Mouse (Mus musculus) right cerebral cortex, postnatal 4 days (tissue): ENCODE data around the gene Pkp3.

Source experiments
- DNase-seq: peaks from one replicate; pipeline ENCODE4 v3.0.0-alpha.2; 2022

Gene Pkp3

GRCm38 (mm10) chr7:141094487-141095205, 16.6 kb downstream of the Pkp3 start:
- DNase-seq = no peak

- DNase-seq = no peak
Measured at GRCm38 (mm10) chr7:141096021-141096420, 18.0 kb downstream of the Pkp3 start.

- no peak for DNase-seq
Measured at GRCm38 (mm10) chr7:141096649-141097056, 18.6 kb downstream of the Pkp3 start.

GRCm38 (mm10) chr7:141097177-141097576, 19.2 kb downstream of the Pkp3 start:
- DNase-seq = no peak

- DNase-seq = peak; percentile 52
Measured at GRCm38 (mm10) chr7:141099911-141100691, 22.1 kb downstream of the Pkp3 start, which contains the start of gene Sigirr. Sigirr (minus strand) TSS chr7:141100572.

- no peak for DNase-seq
Measured at GRCm38 (mm10) chr7:141103161-141103560, 25.1 kb downstream of the Pkp3 start.

GRCm38 (mm10) chr7:141115874-141116273, 37.9 kb downstream of the Pkp3 start:
- DNase-seq = no peak

- no peak for DNase-seq
Measured at GRCm38 (mm10) chr7:141117636-141118035, 39.6 kb downstream of the Pkp3 start, which contains the start of gene Ano9. Ano9 (minus strand) TSS chr7:141117806.

GRCm38 (mm10) chr7:141119487-141119886, 41.5 kb downstream of the Pkp3 start:
- no peak for DNase-seq

- no peak for DNase-seq
Measured at GRCm38 (mm10) chr7:141120605-141121004, 42.6 kb downstream of the Pkp3 start.

GRCm38 (mm10) chr7:141121051-141121531, 43.1 kb downstream of the Pkp3 start:
- no peak for DNase-seq

- DNase-seq = no peak
Measured at GRCm38 (mm10) chr7:141122245-141122644, 44.2 kb downstream of the Pkp3 start, which contains the start of gene Ptdss2. Ptdss2 (plus strand) TSS chr7:141122382.

GRCm38 (mm10) chr7:141122689-141123516, 44.9 kb downstream of the Pkp3 start:
- peak; percentile 72 for DNase-seq

GRCm38 (mm10) chr7:141123517-141123856, 45.5 kb downstream of the Pkp3 start:
- DNase-seq = no peak

GRCm38 (mm10) chr7:141131024-141131820, 53.2 kb downstream of the Pkp3 start:
- peak; percentile 85 for DNase-seq

- DNase-seq = no peak
Measured at GRCm38 (mm10) chr7:141131904-141132755, 54.1 kb downstream of the Pkp3 start.
